Mouse (Mus musculus) splenic B cell, adult 2 months (primary cell): Measurements from ENCODE around the gene Palm.
"Not testable (repeated sequence)": the region's sequence is repeated elsewhere in the genome, so short reads cannot be mapped to it uniquely, and the experiment has no call there.

Experiments
- DNase-seq: peaks from one replicate; pipeline ENCODE4 v3.0.0-alpha.2; 2011; ENCODE audit warnings: low read depth, low spot score
- H3K27me3 ChIP-seq: 2 replicates; pipeline ENCODE4 v1.6.1; 2012; ENCODE audit warnings: mild to moderate bottlenecking, low read length, moderate library complexity, mixed read lengths; ENCODE audit not compliant: control insufficient read depth, poor library complexity, insufficient read depth, severe bottlenecking
- H3K36me3 ChIP-seq: 2 replicates; pipeline ENCODE4 v1.6.1; 2012; ENCODE audit warnings: mild to moderate bottlenecking, low read length, moderate library complexity, mixed read lengths; ENCODE audit not compliant: control insufficient read depth, poor library complexity, insufficient read depth, severe bottlenecking

Palm gene

GRCm38 (mm10) chr10:79793051-79793737, at the start of gene Palm:
Gene Palm (plus strand): TSS chr10:79793572.
- peak; percentile 83 for DNase-seq
- Histone ChIP-seq H3K36me3 (no peaks in the 10 kb centered on the region), H3K27me3 (no peaks in the 10 kb centered on the region)

- H3K27me3 ChIP-seq, result no peaks in the 10 kb centered on the region
- peaks cover 10% of the 10 kb centered on the region for H3K36me3 ChIP-seq
- DNase-seq, result no peak
Observed at GRCm38 (mm10) chr10:79743650-79744365, 49.6 kb upstream of the Palm start.

- no peaks in the 10 kb centered on the region for H3K27me3 ChIP-seq
- DNase-seq, result no peak
- peaks cover 7% of the 10 kb centered on the region for H3K36me3 ChIP-seq
Observed at GRCm38 (mm10) chr10:79745411-79745810, 48.0 kb upstream of the Palm start.

DNA sequence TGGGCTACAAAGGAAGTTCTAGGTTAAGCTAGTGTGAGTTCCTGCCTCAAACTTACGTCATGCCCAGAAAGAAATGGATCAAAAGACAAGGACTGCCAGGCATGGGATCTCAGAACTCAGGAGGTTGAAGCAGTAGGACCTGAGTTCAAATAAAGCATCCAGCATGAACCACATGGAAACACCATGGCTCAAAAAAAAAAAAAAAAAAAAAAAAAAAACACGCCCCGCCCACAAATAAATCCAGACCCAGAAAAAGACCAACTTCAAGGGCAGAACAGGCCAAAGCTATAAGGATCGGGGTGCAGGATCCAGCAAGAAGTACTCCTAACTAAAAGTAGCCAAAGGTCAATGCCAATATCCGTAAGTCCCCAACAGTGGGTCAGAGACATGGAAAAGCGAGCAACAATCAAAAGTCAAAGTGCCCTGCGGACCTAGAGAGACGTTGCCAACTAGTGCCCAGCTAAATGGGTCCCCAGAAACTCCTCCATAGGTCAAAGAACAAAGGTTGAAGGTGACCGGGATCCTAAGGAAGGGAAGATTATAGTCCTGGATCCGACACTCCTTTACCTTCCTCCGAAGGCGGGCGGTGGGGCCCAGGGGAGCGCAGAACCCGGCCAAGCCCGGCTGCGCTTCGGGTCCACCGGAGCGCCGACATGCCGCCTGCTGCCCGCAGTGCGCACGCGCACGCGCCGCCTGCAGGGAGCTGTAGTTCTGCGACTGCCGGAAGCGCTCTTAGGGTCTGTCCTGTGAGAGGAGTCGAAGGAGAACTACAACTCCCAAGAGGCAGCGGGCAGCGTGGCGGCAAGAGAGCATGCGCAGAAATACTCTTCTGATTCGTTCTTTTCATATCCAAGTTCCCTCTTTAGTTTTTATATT, 47.2 kb upstream of the Palm start, which contains the start of gene Polrmt:
Gene Polrmt, minus strand, starts transcription at position 684 of the 876 bp plus-strand sequence.
- Histone ChIP-seq H3K27me3 (no peaks in the 10 kb centered on the region), H3K36me3 (peaks cover 7% of the 10 kb centered on the region)
- DNase-seq, result peak; percentile 98

- no peak for DNase-seq
- 0 out of 2 replicates have a peak, but pooled peaks cover 2% of the 10 kb centered on the region for H3K36me3 ChIP-seq
Observed at GRCm38 (mm10) chr10:79746774-79747151, 46.6 kb upstream of the Palm start.

DNA sequence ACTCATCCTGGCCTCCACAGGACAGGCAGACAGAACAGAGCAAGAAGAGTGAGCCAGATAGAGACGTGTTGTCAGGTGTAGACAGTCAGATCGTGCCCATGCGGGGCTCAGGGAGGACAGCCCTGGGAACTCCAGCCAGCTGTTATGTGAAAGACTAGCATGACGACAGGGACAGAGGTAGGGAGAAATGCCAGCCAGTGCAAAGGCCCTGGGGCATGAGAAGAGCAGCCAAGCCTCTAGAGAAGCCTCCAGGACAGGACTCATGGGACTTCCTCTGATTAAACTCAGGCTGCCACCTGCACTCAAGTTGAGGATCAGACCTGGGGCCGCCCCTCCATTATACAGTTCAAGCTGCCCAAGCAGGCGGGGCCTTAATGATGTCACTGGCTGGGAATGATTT, 44.9 kb upstream of the Palm start:
- H3K36me3 ChIP-seq, result no peaks in the 10 kb centered on the region
- no peaks in the 10 kb centered on the region for H3K27me3 ChIP-seq
- DNase-seq, result no peak

More at GRCm38 (mm10) chr10:79746774-79747151, 46.6 kb upstream of the Palm start:
- no peaks in the 10 kb centered on the region for H3K27me3 ChIP-seq

GRCm38 (mm10) chr10:79754856-79755516, 38.4 kb upstream of the Palm start, which contains the start of gene Fgf22:
Gene Fgf22 (plus strand): TSS chr10:79755076.
- Histone ChIP-seq H3K36me3 (no peaks in the 10 kb centered on the region; the same call in none of the 2 replicates), H3K27me3 (no peaks in the 10 kb centered on the region)
- no peak for DNase-seq

- H3K36me3 ChIP-seq, result peaks cover 2% of the 10 kb centered on the region
- H3K27me3 ChIP-seq, result no peaks in the 10 kb centered on the region
Observed at GRCm38 (mm10) chr10:79755854-79756253, 37.5 kb upstream of the Palm start.

DNA sequence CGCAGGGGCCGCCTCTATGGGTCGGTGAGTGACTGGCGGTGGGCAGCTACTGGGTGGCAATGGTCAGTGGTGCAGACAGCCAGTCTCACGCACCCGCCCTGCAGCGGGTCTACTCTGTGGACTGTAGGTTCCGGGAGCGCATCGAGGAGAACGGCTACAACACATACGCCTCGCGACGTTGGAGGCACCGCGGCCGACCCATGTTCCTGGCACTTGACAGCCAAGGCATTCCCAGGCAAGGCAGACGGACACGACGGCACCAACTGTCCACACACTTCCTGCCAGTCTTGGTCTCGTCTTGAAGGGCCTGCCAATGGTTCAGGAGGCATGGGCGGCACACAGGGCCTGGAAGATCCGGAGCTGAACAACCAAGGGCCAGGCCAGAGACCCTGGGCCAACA, 36.7 kb upstream of the Palm start:
- DNase-seq, result no peak
- H3K36me3 ChIP-seq, result peaks cover 8% of the 10 kb centered on the region
- H3K27me3 ChIP-seq, result no peaks in the 10 kb centered on the region

More at GRCm38 (mm10) chr10:79755854-79756253, 37.5 kb upstream of the Palm start:
- no peak for DNase-seq

- H3K36me3 ChIP-seq, H3K27me3 ChIP-seq, DNase-seq: not testable (repeated sequence)
Observed at GRCm38 (mm10) chr10:79759675-79760074, 33.7 kb upstream of the Palm start.

DNA sequence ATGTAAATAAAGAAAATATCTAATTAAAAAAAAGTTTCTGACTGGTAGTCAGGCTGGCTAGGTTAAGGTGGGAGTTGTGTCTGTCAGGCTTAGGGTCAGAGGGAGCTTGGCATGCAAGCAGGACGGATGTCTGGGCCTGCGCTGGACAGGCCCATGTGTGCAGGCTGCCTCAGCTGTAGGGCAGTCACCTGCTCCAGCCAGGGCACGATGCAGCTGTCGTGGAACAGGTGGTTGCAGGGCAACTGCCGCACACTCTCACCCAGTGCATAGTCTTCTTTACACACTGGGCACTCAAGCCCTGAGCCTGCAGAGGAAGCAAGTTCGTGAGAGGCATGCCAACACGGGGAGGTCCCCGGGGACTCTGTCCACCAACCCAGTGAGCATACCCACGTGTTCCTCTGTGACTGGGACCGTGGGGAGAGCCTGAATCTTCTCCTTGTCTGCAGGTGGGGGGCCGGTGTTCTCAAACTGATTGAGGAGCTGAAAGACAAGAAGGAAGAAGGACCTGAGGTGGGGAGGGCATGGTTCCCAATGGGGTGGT, 32.7 kb upstream of the Palm start:
- H3K36me3 ChIP-seq, result peaks cover 8% of the 10 kb centered on the region
- no peaks in the 10 kb centered on the region for H3K27me3 ChIP-seq
- no peak for DNase-seq

- DNase-seq, result no peak
- Histone ChIP-seq H3K27me3 (no peaks in the 10 kb centered on the region), H3K36me3 (peaks cover 8% of the 10 kb centered on the region)
Observed at GRCm38 (mm10) chr10:79762875-79763274, 30.5 kb upstream of the Palm start.

- Histone ChIP-seq H3K27me3 (no peaks in the 10 kb centered on the region), H3K36me3 (peaks cover 8% of the 10 kb centered on the region)
- DNase-seq, result no peak
Observed at GRCm38 (mm10) chr10:79764234-79764633, 29.1 kb upstream of the Palm start.

DNA sequence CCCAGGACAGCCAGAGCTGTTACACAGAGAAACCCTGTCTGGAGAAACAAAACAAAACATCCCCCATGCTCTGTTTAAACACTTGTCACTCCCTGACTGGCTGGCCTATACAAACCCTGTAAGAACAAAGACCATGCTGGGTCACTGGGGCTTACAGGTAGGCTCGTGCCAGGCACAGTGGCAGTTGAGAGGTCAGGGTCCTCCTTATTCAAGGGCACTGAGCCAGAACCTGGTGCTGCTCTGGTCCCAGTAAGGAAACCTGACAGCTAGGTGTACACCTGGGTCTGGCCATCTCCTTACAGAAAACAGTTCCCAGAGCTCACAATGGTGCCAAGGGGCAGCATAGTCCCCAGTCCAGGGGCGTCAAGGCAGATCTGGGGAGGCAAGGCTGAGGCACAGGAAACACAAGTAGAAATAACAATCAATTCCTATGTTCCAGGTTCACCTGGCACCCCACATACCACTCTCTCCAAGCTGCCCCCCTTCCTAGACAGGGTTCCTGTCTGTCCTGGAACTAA, 28.1 kb upstream of the Palm start:
- Histone ChIP-seq H3K27me3 (no peaks in the 10 kb centered on the region), H3K36me3 (peaks cover 8% of the 10 kb centered on the region)
- no peak for DNase-seq
